Mouse (Mus musculus) adrenal gland, postnatal 0 days (tissue): Measurements from ENCODE around the gene Slc27a5. TPM values are rescaled to one million over a fixed set of nuclear protein-coding genes. Genes with fewer than 3 reads are reported as not detected.

Source experiments
- polyA plus RNA-seq: library from polyadenylated mRNA; unstranded; fragments of >200 nt; fragmentation: Nextera tagmentation; extraction: Ambion mirVana; gene quantifications from 2 replicates; pipeline ENCODE4 v1.2.1, GENCODE M21; 2015

Slc27a5 gene
- polyA plus RNA-seq = 1.9 and 3.0 TPM in 2 replicates

GRCm38 (mm10) chr7:12998053-12998452, at the start of gene Slc27a5:
TSS of gene Slc27a5 (minus strand) at chr7:12998192.

GRCm38 (mm10) chr7:13037901-13038555, 40.0 kb upstream of the Slc27a5 start, which contains the start of gene Ube2m:
TSS of gene Ube2m (minus strand) at chr7:13038275.

GRCm38 (mm10) chr7:13034148-13034977, 36.4 kb upstream of the Slc27a5 start, which contains the start of gene Chmp2a:
TSS of gene Chmp2a (minus strand) at chr7:13034807.

GRCm38 (mm10) chr7:13010005-13010908, 12.3 kb upstream of the Slc27a5 start, which contains the start of gene Zbtb45:
TSS of gene Zbtb45 (minus strand) at chr7:13010034.

GRCm38 (mm10) chr7:12998851-12999250, 859 bp upstream of the Slc27a5 start, which contains the start of gene Trim28:
TSS of gene Trim28 (plus strand) at chr7:12999114.

GRCm38 (mm10) chr7:12977682-12978389, 20.2 kb downstream of the Slc27a5 start, which contains the start of gene Zfp446:
TSS of gene Zfp446 (plus strand) at chr7:12977848.

GRCm38 (mm10) chr7:12965678-12966091, 32.3 kb downstream of the Slc27a5 start, which contains the start of gene Zfp324:
TSS of gene Zfp324 (plus strand) at chr7:12965838.

Other genes with a start within 250 kb of the Slc27a5 start
- 4.0 and 4.5 TPM in 2 replicates for gene Zscan18, start 194.6 kb downstream of the Slc27a5 start, polyA plus RNA-seq
- 6.0 and 7.4 TPM in 2 replicates for gene Zfp329, start 179.3 kb downstream of the Slc27a5 start, polyA plus RNA-seq
- gene Zfp110, start 163.4 kb downstream of the Slc27a5 start, polyA plus RNA-seq = 17.2 and 23.7 TPM in 2 replicates
- gene Zfp128, start 117.0 kb downstream of the Slc27a5 start, polyA plus RNA-seq = 1.7 and 2.3 TPM in 2 replicates
- gene Zscan22, start 100.4 kb downstream of the Slc27a5 start, polyA plus RNA-seq = 6.5 and 6.6 TPM in 2 replicates
- gene Rps5, start 75.9 kb downstream of the Slc27a5 start, polyA plus RNA-seq = 865 and 1,106 TPM in 2 replicates
- gene Rnf225, start 70.8 kb downstream of the Slc27a5 start, polyA plus RNA-seq = 0.08 and 0.30 TPM in 2 replicates
- 6.2 and 7.5 TPM in 2 replicates for gene Zfp324, start 32.4 kb downstream of the Slc27a5 start, polyA plus RNA-seq
- 3.8 and 6.0 TPM in 2 replicates for gene Zfp446, start 20.3 kb downstream of the Slc27a5 start, polyA plus RNA-seq
- 104 and 137 TPM in 2 replicates for gene Trim28, start 922 bp upstream of the Slc27a5 start, polyA plus RNA-seq
- 9.3 and 12.6 TPM in 2 replicates for gene Zbtb45, start 11.8 kb upstream of the Slc27a5 start, polyA plus RNA-seq
- 265 and 267 TPM in 2 replicates for gene Chmp2a, start 36.6 kb upstream of the Slc27a5 start, polyA plus RNA-seq
- gene Ube2m, start 40.1 kb upstream of the Slc27a5 start, polyA plus RNA-seq = 103 and 124 TPM in 2 replicates
- gene Mzf1, start 56.6 kb upstream of the Slc27a5 start, polyA plus RNA-seq = 1.7 and 2.9 TPM in 2 replicates
- gene Vmn1r85, start 97.0 kb upstream of the Slc27a5 start, polyA plus RNA-seq = not detected in 2 replicates
- not detected in 2 replicates for gene Vmn1r86, start 121.7 kb upstream of the Slc27a5 start, polyA plus RNA-seq
- not detected in 2 replicates for gene Vmn1r87, start 142.0 kb upstream of the Slc27a5 start, polyA plus RNA-seq
- gene Vmn1r88, start 161.4 kb upstream of the Slc27a5 start, polyA plus RNA-seq = not detected in 2 replicates
- not detected in 2 replicates for gene Vmn1r89, start 214.8 kb upstream of the Slc27a5 start, polyA plus RNA-seq